Mouse (Mus musculus): ENCODE data around the gene Gm17949. TPM values are rescaled to one million over a fixed set of nuclear protein-coding genes. Genes with fewer than 3 reads are reported as not detected.

The Gm17949 gene
- total and polyA plus RNA-seq, 3 experiments: 0.08 to 0.13 TPM; not detected in 1

- TF ChIP-seq USF2 (IDR thresholded peaks at IDR 0.05; ENCODE audit: borderline replicate concordance in 1 of 2, insufficient read depth in 1 of 2, low read depth in 1 of 2, low read length in 2 of 2): peak; percentile 66 to 94; a peak in 3 of 4 replicates
- no peak for TF ChIP-seq RCOR1 (IDR thresholded peaks at IDR 0.05; ENCODE audit: low read depth, low read length)
- peak; percentile 98 for TF ChIP-seq POLR2AphosphoS2 (IDR thresholded peaks at IDR 0.05; ENCODE audit: low read length)
- TF ChIP-seq ELF1 (IDR thresholded peaks at IDR 0.05; ENCODE audit: low read depth, low read length): peak; percentile 98
Measured at GRCm38 (mm10) chr17:57011236-57012141, at the start of gene Gm17949, which contains the start of gene Gtf2f1 (continued).

- Histone ChIP-seq H3K9me3 (replicated peaks; ENCODE audit: insufficient read depth, low read length) (no peaks in the 10 kb centered on the region), H3K79me2 (ENCODE audit: control insufficient read depth, insufficient read depth, low read length, poor library complexity) (no peaks in the 10 kb centered on the region), H3K36me3 (ENCODE audit: control insufficient read depth in 1 of 2, insufficient read depth in 2 of 2, low read length in 2 of 2) (peaks cover 0 to 2% of the 10 kb centered on the region in 2 experiments; a peak in 1 of 4 replicates), H3K4me1 (ENCODE audit: control insufficient read depth in 1 of 2, insufficient read depth in 2 of 2, low read length in 2 of 2) (peaks cover 0 to 6% of the 10 kb centered on the region in 2 experiments; a peak in 2 of 4 replicates), H3K27me3 (ENCODE audit: control insufficient read depth in 1 of 2, insufficient read depth in 2 of 2, low read length in 2 of 2) (peaks cover 7 to 15% of the 10 kb centered on the region in 2 experiments), H3K27ac (ENCODE audit: control insufficient read depth, low read depth, low read length) (no peak overlapping the region), H3K9ac (ENCODE audit: control insufficient read depth, low read depth, low read length, poor library complexity, severe bottlenecking) (no peak overlapping the region), H3K4me3 (ENCODE audit: control insufficient read depth in 1 of 2, insufficient read depth in 1 of 2, low read depth in 2 of 2, low read length in 2 of 2) (no peak overlapping the region)
- peak; percentile 25 for DNase-seq (ENCODE audit: low read depth, low spot score)
- TF ChIP-seq CHD2 (IDR thresholded peaks at IDR 0.05; ENCODE audit: low read length) (no peak), SIN3A (IDR thresholded peaks at IDR 0.05; ENCODE audit: low read length) (no peak), SMC3 (IDR thresholded peaks at IDR 0.05; ENCODE audit: low read depth, low read length) (peak; percentile 20; the same call in 1 of the 2 replicates), RAD21 (IDR thresholded peaks at IDR 0.05; ENCODE audit: low read depth, low read length) (peak; percentile 36), TAL1 (IDR thresholded peaks at IDR 0.05; ENCODE audit: low read length) (no peak), ZC3H11A (IDR thresholded peaks at IDR 0.05; ENCODE audit: low read depth, low read length) (peak; percentile 8; the same call in 1 of the 2 replicates), GABPA (IDR thresholded peaks at IDR 0.05; ENCODE audit: low read depth, low read length) (no peak), CHD1 (IDR thresholded peaks at IDR 0.05; ENCODE audit: low read depth, low read length) (no peak), ZNF384 (IDR thresholded peaks at IDR 0.05; ENCODE audit: low read depth, low read length) (no peak), TCF12 (IDR thresholded peaks at IDR 0.05; ENCODE audit: low read depth, low read length) (no peak), GATA1 (IDR thresholded peaks at IDR 0.05; ENCODE audit: low read depth, low read length) (no peak), MYB (IDR thresholded peaks at IDR 0.05; ENCODE audit: low read depth, low read length) (no peak), CTCF (IDR thresholded peaks at IDR 0.05 in 2 of 3, conservative IDR thresholded peaks at IDR 0.05 in 1 of 3; ENCODE audit: control insufficient read depth in 1 of 3, insufficient read depth in 1 of 3, low read depth in 2 of 3, low read length in 3 of 3, poor library complexity in 1 of 3, severe bottlenecking in 1 of 3) (peak; percentile 36 to 51 (median 44); a peak in 5 of 6 replicates), HCFC1 (IDR thresholded peaks at IDR 0.05; ENCODE audit: low read depth, low read length) (no peak), MAFK (IDR thresholded peaks at IDR 0.05; ENCODE audit: borderline replicate concordance, low read depth, low read length) (no peak), BHLHE40 (IDR thresholded peaks at IDR 0.05; ENCODE audit: borderline replicate concordance, low read depth, low read length) (no peak), RCOR1 (IDR thresholded peaks at IDR 0.05; ENCODE audit: low read depth, low read length) (no peak), ZKSCAN1 (IDR thresholded peaks at IDR 0.05; ENCODE audit: low read depth, low read length) (no peak), E2F4 (IDR thresholded peaks at IDR 0.05; ENCODE audit: borderline replicate concordance, low read depth, low read length) (no peak)
Measured at GRCm38 (mm10) chr17:56961880-56962279, 49.4 kb upstream of the Gm17949 start.
